Mouse (Mus musculus): ENCODE results near the gene Ncoa3. TPM values are rescaled to one million over a fixed set of nuclear protein-coding genes. Genes with fewer than 3 reads are reported as not detected.

The Ncoa3 gene
- total RNA-seq, 1 experiment: 83.4 TPM

- Histone ChIP-seq H3K9ac (ENCODE audit: insufficient read depth, low read depth, low read length, poor library complexity, severe bottlenecking) (no peak overlapping the region), H3K4me1 (ENCODE audit: control insufficient read depth in 2 of 2, insufficient read depth in 2 of 2, low read length in 2 of 2, poor library complexity in 1 of 2) (peaks cover 0 to 10% of the 10 kb centered on the region in 2 experiments; a peak in 2 of 4 replicates)
Observed at GRCm38 (mm10) chr2:165960695-165961094, 31.7 kb upstream of the Ncoa3 start.

GRCm38 (mm10) chr2:165962824-165963223, 29.6 kb upstream of the Ncoa3 start:
- H3K4me3 ChIP-seq (ENCODE audit: insufficient read depth in 1 of 2, low read depth in 1 of 2, low read length in 2 of 2, poor library complexity in 1 of 2, severe bottlenecking in 1 of 2): no peak overlapping the region
- H3K9me3 ChIP-seq (ENCODE audit: control insufficient read depth, insufficient read depth, low read depth, low read length): no peaks in the 10 kb centered on the region
- TF ChIP-seq HCFC1 (IDR thresholded peaks at IDR 0.05; ENCODE audit: borderline replicate concordance, insufficient read depth, low read length) (no peak), ZNF384 (IDR thresholded peaks at IDR 0.05; ENCODE audit: low read depth, low read length) (no peak), ZC3H11A (IDR thresholded peaks at IDR 0.05; ENCODE audit: borderline replicate concordance, low read depth, low read length) (no peak), MAFK (IDR thresholded peaks at IDR 0.05; ENCODE audit: insufficient read depth, low read depth, low read length) (no peak), CHD2 (IDR thresholded peaks at IDR 0.05; ENCODE audit: low read depth, low read length) (no peak)
- H3K9ac ChIP-seq (ENCODE audit: insufficient read depth, low read depth, low read length, poor library complexity, severe bottlenecking): no peak overlapping the region
- DNase-seq (ENCODE audit: low read depth, low spot score): no peak
- in situ Hi-C loops (cut with MboI; ENCODE audit: low sequenced_read_pairs in 2 of 2, unreplicated experiment in 2 of 2): no loop called here
- H3K36me3 ChIP-seq (ENCODE audit: control insufficient read depth, insufficient read depth, low read length, poor library complexity, severe bottlenecking): no peaks in the 10 kb centered on the region
- peaks cover 5 to 8% of the 10 kb centered on the region in 2 experiments for H3K4me1 ChIP-seq (ENCODE audit: control insufficient read depth in 2 of 2, insufficient read depth in 2 of 2, low read length in 2 of 2, poor library complexity in 1 of 2)
- no peak overlapping the region for H3K27ac ChIP-seq (ENCODE audit: insufficient read depth, low read depth, low read length, poor library complexity, severe bottlenecking)

More at GRCm38 (mm10) chr2:165960695-165961094, 31.7 kb upstream of the Ncoa3 start:
- TF ChIP-seq CHD2 (IDR thresholded peaks at IDR 0.05; ENCODE audit: low read depth, low read length) (no peak), ZNF384 (IDR thresholded peaks at IDR 0.05; ENCODE audit: low read depth, low read length) (no peak), MAFK (IDR thresholded peaks at IDR 0.05; ENCODE audit: insufficient read depth, low read depth, low read length) (no peak), HCFC1 (IDR thresholded peaks at IDR 0.05; ENCODE audit: borderline replicate concordance, insufficient read depth, low read length) (no peak), ZC3H11A (IDR thresholded peaks at IDR 0.05; ENCODE audit: borderline replicate concordance, low read depth, low read length) (no peak)
- no peak overlapping the region for H3K27ac ChIP-seq (ENCODE audit: insufficient read depth, low read depth, low read length, poor library complexity, severe bottlenecking)
- no peaks in the 10 kb centered on the region for H3K9me3 ChIP-seq (ENCODE audit: control insufficient read depth, insufficient read depth, low read depth, low read length)
- no peak for DNase-seq (ENCODE audit: low read depth, low spot score)
- in situ Hi-C loops (cut with MboI; ENCODE audit: low sequenced_read_pairs in 2 of 2, unreplicated experiment in 2 of 2): no loop called here
- H3K36me3 ChIP-seq (ENCODE audit: control insufficient read depth, insufficient read depth, low read length, poor library complexity, severe bottlenecking): no peaks in the 10 kb centered on the region
- H3K4me3 ChIP-seq (ENCODE audit: insufficient read depth in 1 of 2, low read depth in 1 of 2, low read length in 2 of 2, poor library complexity in 1 of 2, severe bottlenecking in 1 of 2): no peak overlapping the region

- H3K27ac ChIP-seq (ENCODE audit: insufficient read depth, low read depth, low read length, poor library complexity, severe bottlenecking): no peak overlapping the region
- DNase-seq (ENCODE audit: low read depth, low spot score): no peak
- TF ChIP-seq MAFK (IDR thresholded peaks at IDR 0.05; ENCODE audit: insufficient read depth, low read depth, low read length): no peak
- no peak for TF ChIP-seq CHD2 (IDR thresholded peaks at IDR 0.05; ENCODE audit: low read depth, low read length)
- TF ChIP-seq ZNF384 (IDR thresholded peaks at IDR 0.05; ENCODE audit: low read depth, low read length): no peak
- no peak for TF ChIP-seq ZC3H11A (IDR thresholded peaks at IDR 0.05; ENCODE audit: borderline replicate concordance, low read depth, low read length)
- no peak for TF ChIP-seq HCFC1 (IDR thresholded peaks at IDR 0.05; ENCODE audit: borderline replicate concordance, insufficient read depth, low read length)
- no peak overlapping the region for H3K9ac ChIP-seq (ENCODE audit: insufficient read depth, low read depth, low read length, poor library complexity, severe bottlenecking)
- H3K9me3 ChIP-seq (ENCODE audit: control insufficient read depth, insufficient read depth, low read depth, low read length): no peaks in the 10 kb centered on the region
- in situ Hi-C loops (cut with MboI; ENCODE audit: low sequenced_read_pairs in 2 of 2, unreplicated experiment in 2 of 2): no loop called here
- H3K4me1 ChIP-seq (ENCODE audit: control insufficient read depth in 2 of 2, insufficient read depth in 2 of 2, low read length in 2 of 2, poor library complexity in 1 of 2): peaks cover 13 to 14% of the 10 kb centered on the region in 2 experiments
- no peaks in the 10 kb centered on the region for H3K36me3 ChIP-seq (ENCODE audit: control insufficient read depth, insufficient read depth, low read length, poor library complexity, severe bottlenecking)
- no peak overlapping the region for H3K4me3 ChIP-seq (ENCODE audit: insufficient read depth in 1 of 2, low read depth in 1 of 2, low read length in 2 of 2, poor library complexity in 1 of 2, severe bottlenecking in 1 of 2)
Observed at GRCm38 (mm10) chr2:165964121-165964520, 28.3 kb upstream of the Ncoa3 start.

GRCm38 (mm10) chr2:165967076-165967475, 25.4 kb upstream of the Ncoa3 start:
- no peak overlapping the region for H3K4me3 ChIP-seq (ENCODE audit: insufficient read depth in 1 of 2, low read depth in 1 of 2, low read length in 2 of 2, poor library complexity in 1 of 2, severe bottlenecking in 1 of 2)
- H3K36me3 ChIP-seq (ENCODE audit: control insufficient read depth, insufficient read depth, low read length, poor library complexity, severe bottlenecking): no peaks in the 10 kb centered on the region
- no peak overlapping the region for H3K9ac ChIP-seq (ENCODE audit: insufficient read depth, low read depth, low read length, poor library complexity, severe bottlenecking)
- no peaks in the 10 kb centered on the region for H3K9me3 ChIP-seq (ENCODE audit: control insufficient read depth, insufficient read depth, low read depth, low read length)
- H3K4me1 ChIP-seq (ENCODE audit: control insufficient read depth in 2 of 2, insufficient read depth in 2 of 2, low read length in 2 of 2, poor library complexity in 1 of 2): peaks cover 21 to 23% of the 10 kb centered on the region in 2 experiments
- in situ Hi-C loops (cut with MboI; ENCODE audit: low sequenced_read_pairs in 2 of 2, unreplicated experiment in 2 of 2): no loop called here
- TF ChIP-seq CHD2 (IDR thresholded peaks at IDR 0.05; ENCODE audit: low read depth, low read length) (no peak), MAFK (IDR thresholded peaks at IDR 0.05; ENCODE audit: insufficient read depth, low read depth, low read length) (no peak), ZC3H11A (IDR thresholded peaks at IDR 0.05; ENCODE audit: borderline replicate concordance, low read depth, low read length) (no peak), HCFC1 (IDR thresholded peaks at IDR 0.05; ENCODE audit: borderline replicate concordance, insufficient read depth, low read length) (no peak), ZNF384 (IDR thresholded peaks at IDR 0.05; ENCODE audit: low read depth, low read length) (no peak)
- peak overlapping the region; percentile 96; the same call in 1 of the 2 replicates for H3K27ac ChIP-seq (ENCODE audit: insufficient read depth, low read depth, low read length, poor library complexity, severe bottlenecking)
- DNase-seq (ENCODE audit: low read depth, low spot score): no peak

Data from ES-E14 (cell line).